Mouse (Mus musculus): ENCODE measurements around the gene Ankfy1.

- TF ChIP-seq CTCF (IDR thresholded peaks at IDR 0.05; ENCODE audit: low read depth) (no peak), EP300 (IDR thresholded peaks at IDR 0.05; ENCODE audit: low read depth) (no peak)
Observed at GRCm38 (mm10) chr11:72642730-72643129, 47.1 kb upstream of the Ankfy1 start.
